Mouse (Mus musculus) gastrocnemius, postnatal 4 days (tissue): ENCODE results near the gene Xirp2. TPM values are rescaled to one million over a fixed set of nuclear protein-coding genes. Genes with fewer than 3 reads are reported as not detected.
"Not testable (repeated sequence)": the region's sequence is repeated elsewhere in the genome, so short reads cannot be mapped to it uniquely, and the experiment has no call there.

Source experiments
- DNase-seq, 2 experiments: peaks; one replicate each; pipeline ENCODE4 v3.0.0; 2021 to 2022; ENCODE audit warnings: low spot score in 2 of 2, mixed read lengths in 2 of 2
- long read RNA-seq, 2 experiments: library from polyadenylated mRNA; stranded (forward); transcript quantifications; one replicate each; pipeline ENCODE4 v2.0.0; 2021
- total RNA-seq, 2 experiments: library from RNA; stranded (reverse); gene quantifications; 2 replicates each; pipeline ENCODE4 v1.2.3; 2021

Xirp2 gene
- total RNA-seq, result 100 to 1,000 TPM in 1 of 2 experiments, 10 to 100 TPM in 1; 98.1 to 112 TPM
- long read RNA-seq, experiment 1, partial matches to known transcripts, result 18 of 18 reads
- long read RNA-seq, experiment 1, other reads (novel, unspliced or antisense), result 0 of 18 reads
- long read RNA-seq, experiment 2, partial matches to known transcripts, result 19 of 20 reads
- long read RNA-seq, experiment 2, other reads (novel, unspliced or antisense), result 1 of 20 reads

DNA sequence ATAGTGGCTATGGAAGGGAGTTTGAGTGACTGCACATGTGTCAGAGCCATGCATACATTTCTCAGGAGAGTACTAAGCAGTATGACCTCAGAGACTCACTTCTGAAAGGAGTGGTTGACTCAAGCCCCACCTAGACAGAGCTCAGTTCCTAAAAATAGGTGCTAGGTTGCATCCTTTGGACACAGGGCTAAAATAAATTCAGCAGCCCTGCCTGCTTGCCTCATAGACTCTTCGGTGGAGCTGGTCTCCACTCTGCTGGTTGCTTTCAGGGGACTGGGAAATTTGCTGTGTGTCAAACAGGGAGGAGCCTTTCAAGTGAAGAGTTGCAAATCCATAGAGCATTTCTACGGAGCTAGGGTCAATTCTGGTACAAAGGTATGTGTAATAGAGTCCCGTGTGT is at the start of gene Xirp2:
Gene Xirp2 (plus strand): TSS at position 223 of the 400 bp plus-strand sequence.
- DNase-seq, result no peak

DNA sequence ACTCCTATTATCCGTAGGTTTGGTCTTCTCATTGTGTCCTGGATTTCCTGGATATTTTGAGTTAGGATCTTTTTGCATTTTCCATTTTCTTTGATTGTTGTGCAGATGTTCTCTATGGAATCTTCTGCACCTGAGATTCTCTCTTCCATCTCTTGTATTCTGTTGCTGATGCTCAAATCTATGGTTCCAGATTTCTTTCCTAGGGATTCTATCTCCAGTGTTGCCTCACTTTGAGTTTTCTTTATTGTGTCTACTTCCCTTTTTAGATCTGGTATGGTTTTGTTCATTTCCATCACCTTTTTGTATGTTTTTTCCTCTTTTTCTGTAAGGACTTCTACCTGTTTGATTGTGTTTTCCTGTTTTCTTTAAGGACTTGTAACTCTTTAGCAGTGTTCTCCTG is 32.4 kb upstream of the Xirp2 start, which contains the start of gene Gm21830:
Gene Gm21830 (plus strand): TSS at position 301 of the 400 bp plus-strand sequence.
- DNase-seq, result not testable (repeated sequence)

DNA sequence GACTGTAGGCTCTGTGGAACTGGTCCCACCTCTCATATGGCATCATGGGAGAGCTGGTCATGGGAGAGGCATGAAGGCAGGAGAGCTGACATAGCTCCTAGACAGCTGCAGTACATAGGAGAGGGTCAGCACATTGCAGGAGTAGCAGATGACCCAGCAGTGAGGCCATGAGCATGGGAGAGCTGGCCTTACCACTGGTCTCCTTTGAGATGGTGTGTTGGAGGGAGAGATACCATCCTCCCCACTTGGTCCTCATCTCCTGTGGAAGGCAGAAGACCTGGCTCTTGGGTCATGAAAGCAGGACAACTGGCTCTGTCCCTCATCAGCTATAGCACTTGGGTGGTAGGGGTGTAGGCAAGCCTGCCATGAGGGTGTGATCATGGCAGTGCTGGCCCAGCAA is 24.9 kb upstream of the Xirp2 start:
- no peak for DNase-seq

DNA sequence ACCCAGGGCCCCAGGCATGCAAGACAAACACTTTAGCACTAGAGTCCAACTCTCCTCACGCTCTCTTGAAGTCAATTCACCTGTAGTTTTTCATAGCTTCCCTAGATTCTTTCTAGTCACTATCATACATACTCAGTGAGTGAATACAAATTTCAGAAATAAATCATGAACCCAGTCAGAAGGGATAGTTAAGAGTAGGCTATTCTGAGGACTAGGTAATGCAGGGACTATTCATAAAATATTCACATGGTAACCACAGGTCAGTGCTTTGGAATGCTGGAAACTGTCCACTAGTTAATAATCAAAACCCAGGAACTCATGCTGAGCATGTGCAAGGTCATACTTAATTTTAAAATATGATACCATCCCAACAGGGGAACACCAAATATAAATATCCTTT is 23.0 kb upstream of the Xirp2 start:
- no peak for DNase-seq

DNA sequence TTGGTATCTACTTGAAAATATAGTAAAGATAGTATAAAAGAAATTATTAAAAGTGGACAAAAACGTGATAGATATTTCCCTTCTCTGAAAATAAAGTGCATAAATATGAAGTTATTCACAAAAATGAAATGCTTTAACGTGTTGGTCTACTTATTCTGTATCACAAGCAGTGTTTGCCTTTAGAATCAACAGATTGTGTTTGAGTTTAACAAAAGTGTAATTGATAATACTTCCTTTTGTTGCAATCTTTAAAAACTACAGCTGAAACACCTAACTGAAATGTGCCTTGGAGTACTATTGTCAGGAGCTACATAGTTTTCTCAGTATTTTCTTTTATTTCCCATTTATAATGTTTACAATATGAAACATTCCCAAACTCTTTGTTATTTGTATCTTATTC is 12.7 kb upstream of the Xirp2 start, which contains the start of gene Gm26727:
Gene Gm26727 (minus strand): TSS at position 101 of the 400 bp plus-strand sequence.
- no peak for DNase-seq

DNA sequence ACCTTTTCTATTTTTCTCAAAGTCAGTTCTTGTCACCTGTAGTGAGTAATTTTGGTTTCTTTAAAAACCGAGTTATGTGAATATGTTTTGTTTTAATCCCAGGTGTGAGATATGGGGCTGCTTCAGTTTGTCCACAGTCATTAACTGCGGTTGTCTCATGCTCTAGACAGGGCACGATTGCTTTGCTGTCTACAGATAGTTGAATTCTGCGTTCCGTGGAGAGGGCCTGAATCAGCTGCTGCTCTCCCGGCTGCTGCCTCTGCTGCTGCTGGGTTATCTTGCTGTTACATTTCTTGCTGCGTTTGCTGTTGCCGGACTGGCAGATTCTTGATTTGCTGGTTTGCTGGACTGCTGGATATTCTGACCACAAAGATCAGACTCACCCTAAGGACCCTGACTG is 7.5 kb upstream of the Xirp2 start:
- no peak for DNase-seq

DNA sequence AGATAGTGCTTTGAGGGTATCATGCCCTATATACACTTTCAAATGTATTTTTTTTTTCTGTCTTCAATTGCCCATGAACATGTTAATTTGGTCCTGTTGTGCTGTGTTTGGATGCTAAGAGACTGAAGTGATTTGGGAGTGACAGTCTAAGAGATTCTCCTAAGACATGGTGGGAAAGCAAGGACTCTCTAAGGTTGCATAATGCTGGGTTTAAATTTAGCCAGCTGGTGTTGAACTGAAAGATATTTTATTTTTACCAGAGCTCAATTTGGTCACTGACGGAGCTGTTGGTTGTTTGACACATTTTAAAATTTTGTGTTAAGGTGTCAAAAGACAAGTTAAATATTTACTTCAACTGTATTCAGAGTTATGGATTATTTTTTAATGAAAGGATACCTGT is 970 bp downstream of the Xirp2 start:
- DNase-seq, result no peak

DNA sequence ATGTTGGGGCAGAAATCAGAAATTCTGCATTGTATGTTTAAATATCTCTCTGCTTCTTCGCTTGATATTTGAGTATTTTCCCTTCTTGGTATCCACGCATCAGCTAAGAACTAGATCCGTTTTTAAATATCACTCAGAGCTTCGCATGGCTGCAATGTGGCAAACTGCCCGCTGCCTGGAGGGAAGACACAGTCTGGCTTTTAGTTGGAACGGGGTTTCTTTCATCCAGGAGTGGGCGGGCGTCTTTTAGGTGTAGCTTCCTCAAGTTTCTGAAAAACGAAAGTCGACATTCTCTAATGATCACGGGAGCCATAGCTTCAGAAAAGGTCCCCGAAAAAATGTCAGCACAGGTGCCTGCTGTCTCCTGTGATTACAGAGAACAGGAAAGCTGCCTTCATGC is 1.4 kb downstream of the Xirp2 start:
- DNase-seq, result peak in 1 of 2 experiments; percentile 19

DNA sequence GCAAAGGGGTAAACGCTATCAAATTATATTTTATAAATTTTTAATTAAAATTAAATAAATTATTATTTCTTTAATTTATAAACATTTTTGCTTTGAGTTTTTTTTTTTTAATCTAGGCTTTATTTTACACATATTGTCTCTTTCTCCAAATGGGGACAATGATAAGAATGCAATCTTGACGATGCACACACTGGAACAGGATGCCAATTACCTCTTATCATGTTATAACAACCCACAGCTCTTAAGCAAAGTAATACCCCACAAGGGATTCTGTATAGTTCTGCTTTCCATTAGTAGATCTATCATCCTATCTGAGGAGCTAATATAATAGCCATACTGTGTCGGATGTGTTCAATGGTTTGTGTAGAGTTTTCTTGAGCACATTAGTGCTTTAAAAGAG is 15.1 kb downstream of the Xirp2 start:
- no peak for DNase-seq

DNA sequence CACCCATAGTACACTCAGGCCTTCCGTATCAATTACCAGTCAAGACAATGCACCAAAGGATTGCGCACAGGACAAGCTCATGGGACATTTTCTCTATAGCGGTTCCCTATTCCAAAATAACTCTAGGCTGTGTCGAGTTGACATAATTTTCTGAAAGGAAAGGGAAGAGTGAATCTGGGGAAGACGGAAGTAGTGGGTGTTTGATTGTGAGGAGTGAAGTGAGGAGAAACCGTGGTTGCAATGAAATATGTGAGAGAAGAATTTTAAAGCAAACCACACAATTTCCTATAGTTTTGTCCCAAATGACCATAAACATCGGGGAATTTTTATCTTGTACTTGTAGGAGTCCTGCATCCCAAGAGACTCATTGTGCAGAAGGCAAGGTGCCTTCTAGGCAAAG is 21.2 kb downstream of the Xirp2 start:
- no peak for DNase-seq

DNA sequence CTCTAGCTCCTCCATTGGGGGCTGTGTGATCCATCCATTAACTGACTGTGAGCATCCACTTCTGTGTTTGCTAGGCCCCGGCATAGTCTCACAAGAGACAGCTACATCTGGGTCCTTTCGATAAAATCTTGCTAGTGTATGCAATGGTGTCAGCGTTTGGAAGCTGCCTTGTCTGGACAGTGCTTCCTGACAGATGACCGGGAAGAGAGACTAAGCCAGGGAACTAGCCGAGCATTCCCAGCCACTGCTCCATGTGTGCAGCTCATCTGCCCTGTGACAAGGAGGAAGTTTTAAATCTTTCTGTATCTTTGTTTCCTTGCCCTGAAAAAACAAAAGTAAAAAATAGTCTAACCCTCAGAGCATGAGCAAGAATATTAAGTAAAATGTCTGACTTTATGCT is 24.2 kb downstream of the Xirp2 start:
- not testable (repeated sequence) for DNase-seq

DNA sequence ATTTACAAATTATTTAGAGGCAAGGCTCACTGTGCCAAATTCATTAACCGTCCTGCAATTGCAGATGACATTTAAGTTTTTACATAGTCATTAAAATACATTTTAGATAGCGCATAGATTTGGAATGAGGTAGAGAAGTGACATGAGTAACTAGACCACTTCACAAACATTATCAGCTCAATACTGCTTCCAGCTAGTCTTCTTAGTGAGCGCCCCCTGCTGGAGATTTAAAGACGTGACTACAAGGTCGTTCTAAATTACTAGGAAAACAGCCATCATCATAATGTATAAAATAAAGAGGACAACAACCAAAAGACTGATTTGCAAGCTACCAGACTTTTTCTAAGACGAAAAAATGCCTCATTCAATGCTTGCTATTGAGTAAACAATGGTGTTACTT is 32.0 kb downstream of the Xirp2 start:
- DNase-seq, result peak; percentile 20 to 37

DNA sequence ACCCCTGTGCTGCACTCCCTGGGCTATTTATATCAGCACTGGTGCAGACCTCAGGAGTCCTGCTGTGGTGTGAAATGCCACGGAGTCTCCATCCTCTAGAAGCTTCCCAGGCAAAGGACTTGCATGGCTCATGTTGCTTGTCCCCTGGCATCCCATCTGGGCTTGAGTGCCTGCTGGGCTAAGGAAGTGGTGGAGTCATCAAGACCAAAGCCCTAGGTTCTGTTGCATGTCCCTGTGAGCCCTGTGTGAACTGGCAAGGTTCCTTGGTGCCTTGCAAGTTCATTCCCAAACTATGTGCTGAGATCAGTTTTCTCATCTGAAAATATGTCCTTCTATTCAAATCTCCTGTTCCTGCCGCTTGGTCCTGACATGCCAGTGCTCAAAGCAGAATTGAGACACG is 35.2 kb downstream of the Xirp2 start:
- no peak for DNase-seq

DNA sequence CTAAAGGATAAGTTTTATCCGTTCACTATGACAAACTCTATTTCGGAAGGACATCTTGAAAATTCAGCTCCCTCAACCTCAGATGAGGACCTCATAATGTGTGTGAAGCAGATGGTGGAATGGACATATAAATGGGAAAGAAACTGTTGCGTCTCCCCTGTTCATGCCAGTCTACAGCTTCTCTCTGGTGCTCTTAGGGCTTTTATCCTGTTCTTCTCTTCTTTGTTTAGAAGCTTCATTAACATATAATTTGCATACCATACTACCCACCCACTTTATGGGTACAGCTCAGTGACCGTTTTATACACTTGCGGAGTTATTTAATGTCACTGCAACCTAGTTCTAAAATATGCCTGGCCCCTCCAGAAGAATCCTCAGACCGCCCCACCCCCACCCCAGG is 40.9 kb downstream of the Xirp2 start:
- DNase-seq, result no peak

DNA sequence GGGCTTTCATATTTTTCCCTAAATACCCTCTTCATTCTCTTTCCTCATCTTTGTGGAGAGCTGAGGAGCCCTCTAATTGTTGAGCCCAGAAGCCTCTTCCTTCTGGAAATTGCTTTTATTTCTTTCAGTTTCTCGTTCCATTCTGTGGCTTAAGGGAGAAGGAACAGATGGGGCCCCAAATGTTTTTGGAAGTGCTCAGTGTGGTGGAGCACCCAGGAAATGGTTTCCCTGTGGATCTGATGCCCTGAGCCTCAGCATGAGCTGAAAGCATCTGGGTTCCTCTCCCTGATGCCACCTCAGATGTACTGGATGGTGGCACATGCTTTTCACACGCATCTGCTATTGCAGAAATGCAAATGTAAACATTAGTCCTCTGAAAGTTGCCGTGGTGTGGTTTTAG is 41.4 kb downstream of the Xirp2 start:
- no peak for DNase-seq

DNA sequence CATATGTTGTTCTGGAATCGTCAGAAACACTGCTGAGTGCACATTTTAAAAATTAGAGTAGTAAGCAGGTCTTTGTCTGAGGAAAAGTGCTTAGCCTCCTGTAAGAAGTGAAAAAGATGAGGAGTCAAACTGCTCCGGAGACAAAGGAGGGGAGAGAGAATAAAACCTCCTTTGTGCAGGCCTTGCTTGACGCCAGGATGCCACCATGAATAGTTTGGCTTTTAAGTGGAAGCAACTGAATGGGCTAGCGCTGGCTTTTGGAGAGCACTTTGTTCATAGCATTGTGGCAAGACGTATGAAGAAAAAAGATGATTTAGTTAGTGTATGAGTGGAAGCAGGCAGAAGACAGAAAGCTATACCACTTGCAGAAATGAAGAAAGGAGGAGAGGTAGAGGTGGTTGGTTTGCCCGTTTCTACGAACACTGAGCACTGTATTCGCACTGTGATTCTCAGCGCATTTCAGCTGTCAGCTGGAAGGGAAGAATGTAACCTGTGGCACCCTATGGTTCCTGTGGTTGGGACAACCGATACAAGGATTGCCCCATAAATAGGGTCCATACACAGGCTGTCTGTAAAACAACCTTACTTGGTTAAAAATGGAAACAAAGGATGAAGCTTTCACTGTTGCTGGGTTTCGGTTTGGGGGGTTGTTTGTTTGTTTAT is 42.8 kb downstream of the Xirp2 start:
- DNase-seq, result no peak

DNA sequence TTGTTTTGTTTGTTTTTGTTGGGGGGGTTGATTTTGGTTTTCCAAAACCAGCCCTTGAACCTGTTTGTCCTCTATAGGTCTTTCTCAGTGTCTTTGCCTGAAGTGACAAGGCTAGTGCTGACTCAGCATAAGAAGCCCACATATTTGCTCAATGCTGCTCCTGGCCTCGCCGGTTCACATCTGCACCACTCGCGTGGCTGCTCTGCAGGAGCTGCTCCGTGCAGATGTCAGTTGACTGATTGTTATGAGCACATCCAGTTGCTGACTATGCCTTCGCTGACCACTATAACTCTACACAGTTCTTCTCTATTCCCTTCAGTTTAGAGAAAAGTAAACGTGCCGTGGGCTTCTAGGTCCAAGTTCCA is 43.3 kb downstream of the Xirp2 start:
- DNase-seq, result no peak

DNA sequence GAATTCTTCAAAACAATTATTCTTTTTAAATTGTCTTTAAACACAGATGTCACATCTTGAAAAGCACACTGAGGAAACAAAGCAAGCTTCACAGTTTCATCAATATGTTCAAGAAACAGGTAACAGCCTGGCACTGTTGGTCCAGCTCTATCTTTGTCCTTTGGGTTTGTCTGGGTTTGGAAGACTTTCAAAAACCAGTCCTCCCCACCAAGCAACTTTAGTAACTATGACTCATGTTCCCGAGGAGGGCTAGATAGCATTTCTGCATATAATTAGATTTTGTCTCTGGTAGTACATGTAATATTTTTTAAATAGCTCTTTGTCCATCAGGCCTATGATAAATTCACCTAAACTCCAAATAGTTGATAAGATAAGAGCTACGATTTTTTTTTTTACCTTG is 59.7 kb downstream of the Xirp2 start:
- DNase-seq, result no peak

DNA sequence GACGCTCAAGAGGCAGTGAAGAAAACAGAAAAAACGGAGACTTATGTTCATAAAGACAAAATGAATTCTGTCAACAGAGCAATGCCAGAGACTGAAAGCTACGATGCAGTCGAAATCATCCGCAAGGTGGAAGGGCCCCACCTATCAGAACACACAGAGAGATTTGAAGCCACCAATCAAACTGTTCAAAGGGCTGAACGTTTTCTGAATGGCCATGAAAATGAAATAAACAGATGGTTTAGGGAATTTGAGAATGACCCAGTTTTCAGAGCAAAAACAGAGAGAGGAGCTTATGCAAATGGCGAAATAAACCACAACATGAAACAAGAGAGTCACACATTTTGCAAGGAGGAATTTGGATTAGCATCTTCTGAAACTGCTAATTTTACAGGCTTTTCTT is 70.6 kb downstream of the Xirp2 start:
- no peak for DNase-seq

DNA sequence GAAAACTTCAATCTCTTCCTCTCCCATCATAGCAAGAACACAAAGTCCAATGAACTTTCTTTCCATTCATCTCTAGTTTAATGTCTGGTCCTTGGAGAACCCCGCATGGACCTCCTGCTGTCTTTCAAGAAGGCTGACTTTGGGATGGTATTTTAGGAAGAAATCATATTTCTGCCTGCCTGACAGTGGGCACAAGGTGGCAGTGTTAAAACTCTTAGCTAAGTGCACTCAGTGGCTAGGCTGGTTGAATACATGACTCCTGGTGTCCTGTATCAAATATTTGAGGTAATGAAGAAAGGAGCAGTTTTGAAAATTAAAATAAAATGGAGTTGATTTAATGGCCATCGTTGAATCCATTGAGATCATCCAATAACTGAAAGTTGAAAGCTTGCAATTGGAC is 89.5 kb downstream of the Xirp2 start:
- DNase-seq, result no peak

DNA sequence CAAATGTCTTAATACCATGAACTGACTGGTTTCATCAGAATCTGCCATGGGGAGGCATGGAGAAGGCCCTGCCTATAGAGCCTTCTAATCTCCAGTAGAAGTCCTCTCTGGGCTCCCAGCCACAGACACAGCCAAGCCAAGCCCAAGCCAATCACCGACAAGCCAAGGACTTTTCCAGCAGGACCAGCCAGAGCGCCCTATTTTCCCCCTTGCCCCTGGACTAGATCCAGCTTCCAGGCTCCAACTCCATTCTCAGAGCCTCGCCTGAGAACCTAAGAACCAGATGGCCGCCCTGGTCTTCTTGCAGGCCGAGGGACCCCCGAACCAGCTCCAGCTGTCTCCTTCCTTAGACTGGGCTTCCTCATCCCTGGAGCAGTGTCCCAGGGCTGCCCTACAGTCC is 93.6 kb downstream of the Xirp2 start:
- no peak for DNase-seq

DNA sequence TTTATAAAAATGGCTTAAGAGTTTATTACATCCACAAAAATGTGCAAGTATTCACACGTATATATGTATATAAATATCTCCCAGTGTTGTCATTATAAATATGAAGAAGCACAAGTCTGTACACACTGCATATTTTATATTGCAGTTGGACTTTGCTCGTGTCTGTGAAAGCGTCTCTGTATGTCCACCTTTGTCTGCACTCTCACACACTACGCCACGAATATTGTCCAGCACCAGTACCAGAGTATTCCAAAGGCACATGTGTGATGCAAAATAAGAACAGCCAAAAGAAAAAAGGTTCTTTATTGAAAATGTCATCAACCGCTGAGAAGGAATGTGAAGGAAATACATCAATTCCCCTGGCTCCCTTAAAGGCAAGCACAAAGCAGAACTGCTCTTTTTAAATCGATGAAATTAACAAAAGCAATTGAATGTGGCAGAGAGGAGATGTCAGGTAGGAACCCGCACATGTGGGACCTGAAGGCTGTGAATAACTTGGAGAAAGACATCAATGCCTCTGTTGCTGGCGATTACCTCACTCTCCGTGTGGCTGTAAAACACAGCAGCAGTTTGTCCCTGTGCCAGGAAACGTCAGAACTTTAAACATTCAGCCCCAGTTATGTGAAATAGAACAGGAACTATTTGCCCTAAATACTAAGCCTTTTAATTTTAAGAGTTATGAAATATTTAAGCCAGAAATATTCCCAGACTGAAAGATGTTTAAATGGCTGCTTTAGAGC is 96.3 kb downstream of the Xirp2 start:
- DNase-seq, result no peak
